Mouse (Mus musculus) cerebellum, postnatal 36 days (tissue): ENCODE results near the gene Sept3.

Experiments
- DNase-seq, 2 experiments: peaks; one replicate each; pipeline ENCODE4 v3.0.0; 2021 to 2022; ENCODE audit warnings: mixed read lengths in 2 of 2

Sept3 gene

GRCm38 (mm10) chr15:82272295-82272694 lies 2.4 kb upstream of the Sept3 start:
- peak; percentile 50 to 52 for DNase-seq

- peak; percentile 85 to 89 for DNase-seq
Observed at GRCm38 (mm10) chr15:82274927-82275901, 521 bp downstream of the Sept3 start.

DNA sequence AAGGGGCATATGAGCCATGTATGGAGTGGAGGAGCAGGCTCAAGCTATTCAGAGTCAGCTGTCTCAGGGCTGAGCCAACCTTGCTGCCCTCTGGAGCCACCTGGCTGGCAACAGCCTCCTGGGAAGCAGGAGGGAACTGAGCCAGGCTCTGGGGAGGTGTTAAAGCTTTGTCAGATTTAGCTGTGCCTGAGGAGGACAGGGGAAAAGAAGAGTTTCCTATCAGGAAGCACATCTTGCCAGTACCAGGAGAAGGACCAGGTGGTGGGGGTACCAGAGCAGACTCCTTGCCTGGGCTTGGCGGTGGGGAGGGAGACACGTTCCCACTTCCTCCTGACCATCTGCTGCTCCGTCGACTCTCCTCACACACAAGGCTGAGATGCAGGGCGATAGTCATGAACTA lies 2.9 kb downstream of the Sept3 start:
- DNase-seq, result peak; percentile 86 to 89

GRCm38 (mm10) chr15:82280638-82281037 lies 5.9 kb downstream of the Sept3 start:
- DNase-seq, result no peak

- no peak for DNase-seq
Observed at GRCm38 (mm10) chr15:82286157-82286556, 11.5 kb downstream of the Sept3 start.

GRCm38 (mm10) chr15:82290252-82290651 lies 15.6 kb downstream of the Sept3 start:
- DNase-seq, result no peak

- no peak for DNase-seq
Observed at GRCm38 (mm10) chr15:82292851-82293250, 18.2 kb downstream of the Sept3 start.

DNA sequence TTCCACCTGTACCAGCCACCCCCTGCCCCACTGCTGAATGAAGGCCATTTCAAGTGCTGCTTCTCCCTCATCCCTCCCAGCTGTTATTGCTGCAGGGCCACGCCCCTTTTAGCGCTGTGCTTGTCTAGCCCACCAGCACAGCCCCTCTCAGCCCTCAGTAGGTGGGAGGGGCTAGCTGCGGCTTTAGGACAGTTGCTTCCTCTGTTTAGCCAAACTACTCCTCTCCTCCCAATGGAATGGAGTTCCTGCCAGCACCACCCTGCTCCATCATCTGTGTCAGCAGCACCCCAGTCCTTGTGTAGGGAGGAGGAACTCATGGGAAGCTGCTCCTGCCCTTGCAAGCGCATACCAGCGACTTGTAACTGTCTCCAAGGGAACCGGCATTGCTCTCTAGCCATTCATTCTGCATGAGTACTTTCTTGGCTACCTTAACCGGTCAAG lies 18.6 kb downstream of the Sept3 start:
- peak in 1 of 2 experiments; percentile 21 for DNase-seq

- DNase-seq, result peak in 1 of 2 experiments; percentile 23
Observed at GRCm38 (mm10) chr15:82294059-82294458, 19.4 kb downstream of the Sept3 start.

DNA sequence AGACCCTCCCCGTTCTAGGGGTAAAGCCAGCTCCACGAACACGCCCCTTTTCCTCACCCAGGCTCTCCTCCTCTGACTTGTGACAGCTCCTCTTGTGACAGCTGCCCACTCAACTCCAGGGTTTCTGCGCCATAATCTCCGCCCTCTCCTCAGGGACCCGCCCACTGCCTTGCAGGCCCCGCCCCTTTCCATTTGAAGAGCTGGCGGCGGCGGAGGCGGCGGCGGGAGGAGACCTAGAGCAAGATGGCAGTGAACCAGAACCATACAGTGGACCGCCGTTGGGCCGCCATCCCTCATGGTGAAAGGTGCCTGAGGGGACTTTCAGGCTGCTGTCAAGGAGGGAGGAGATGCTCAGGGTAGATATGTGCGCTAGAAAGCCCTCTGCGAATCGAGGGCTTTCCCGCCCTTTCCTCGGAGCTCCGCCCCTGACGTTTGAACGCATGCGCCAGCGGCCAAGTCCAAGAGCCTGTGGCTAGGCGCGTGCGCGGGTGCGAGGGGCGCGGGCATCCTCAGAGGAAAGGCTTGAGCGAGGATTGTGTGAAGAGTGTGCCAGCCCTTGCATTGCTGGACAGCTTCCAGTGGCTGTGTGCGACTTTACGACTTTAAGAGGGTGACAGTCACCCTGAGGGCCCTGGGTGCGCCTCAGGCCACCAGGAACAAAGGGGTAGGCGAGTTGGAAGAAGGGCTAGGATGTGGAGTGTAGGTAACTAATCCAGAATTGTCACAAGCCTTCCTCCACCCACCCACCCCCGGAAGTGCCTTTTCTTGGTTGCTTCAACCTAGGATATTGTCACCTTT lies 24.3 kb downstream of the Sept3 start, which contains the start of gene Wbp2nl:
Gene Wbp2nl, plus strand, starts transcription at position 191 of the 798 bp plus-strand sequence.
- peak in 1 of 2 experiments; percentile 17 for DNase-seq

DNA sequence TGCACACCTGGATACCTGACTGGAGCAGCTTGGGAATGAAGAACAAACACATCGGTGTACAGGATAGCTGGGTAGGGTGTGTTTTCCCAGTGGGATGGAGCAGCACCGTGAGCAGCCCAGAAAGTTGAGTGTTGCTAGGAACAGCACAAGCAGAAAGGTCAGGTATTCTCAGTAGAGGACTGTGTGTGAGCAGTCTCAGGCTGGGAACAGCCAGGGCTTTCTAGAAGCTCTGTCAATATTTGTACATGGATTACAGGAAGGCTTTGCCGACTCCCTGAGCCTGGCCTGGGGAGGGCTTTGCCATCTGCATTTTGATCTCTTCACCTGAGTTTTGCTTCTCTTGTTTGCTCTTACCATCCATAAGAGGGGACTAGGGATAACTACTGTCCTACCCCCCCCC lies 32.4 kb downstream of the Sept3 start:
- DNase-seq, result no peak

GRCm38 (mm10) chr15:82308416-82308815 lies 33.7 kb downstream of the Sept3 start:
- no peak for DNase-seq

DNA sequence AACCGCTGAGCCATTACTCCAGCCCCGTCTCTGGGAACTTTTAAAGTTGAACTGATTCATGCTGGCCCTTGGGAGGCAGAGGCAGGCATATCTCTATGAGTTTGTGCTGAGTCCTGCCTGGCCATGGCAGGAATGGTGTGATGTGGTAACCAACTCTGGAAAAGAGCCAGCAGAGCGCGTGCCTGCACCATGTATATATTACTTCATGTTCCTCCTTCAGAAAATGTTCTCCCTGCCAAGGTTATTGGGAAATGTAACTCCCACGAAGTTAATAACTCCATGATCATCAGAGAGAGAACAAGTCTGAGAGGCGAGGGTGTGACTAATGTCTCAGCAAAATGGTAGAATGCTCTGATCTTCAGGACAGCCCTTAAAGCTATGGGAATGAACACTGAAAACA lies 43.1 kb downstream of the Sept3 start:
- DNase-seq, result no peak

DNA sequence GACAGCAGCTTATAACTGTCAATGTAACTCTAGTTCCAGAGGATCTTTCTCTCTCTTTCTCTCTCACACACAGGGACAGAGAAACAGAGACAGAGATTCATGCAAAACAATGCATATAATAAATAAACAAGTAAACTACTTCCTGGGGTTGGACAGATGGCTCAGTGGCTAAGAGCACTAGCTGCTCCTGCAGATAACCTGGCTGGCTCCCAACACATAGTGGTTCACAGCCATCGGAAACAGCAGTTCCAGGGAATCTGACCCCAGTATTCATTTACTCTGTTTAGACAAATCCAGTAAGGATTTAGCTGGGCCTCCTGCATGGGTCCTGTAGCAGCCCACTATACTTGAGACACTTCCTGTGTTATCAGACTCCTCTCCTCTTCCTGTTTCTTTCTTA lies 44.9 kb downstream of the Sept3 start:
- DNase-seq, result no peak

GRCm38 (mm10) chr15:82322195-82322594 lies 47.5 kb downstream of the Sept3 start:
- no peak for DNase-seq

GRCm38 (mm10) chr15:82325382-82325781 lies 50.7 kb downstream of the Sept3 start:
- DNase-seq, result no peak

GRCm38 (mm10) chr15:82335194-82335593 lies 60.5 kb downstream of the Sept3 start:
- peak; percentile 51 to 57 for DNase-seq

DNA sequence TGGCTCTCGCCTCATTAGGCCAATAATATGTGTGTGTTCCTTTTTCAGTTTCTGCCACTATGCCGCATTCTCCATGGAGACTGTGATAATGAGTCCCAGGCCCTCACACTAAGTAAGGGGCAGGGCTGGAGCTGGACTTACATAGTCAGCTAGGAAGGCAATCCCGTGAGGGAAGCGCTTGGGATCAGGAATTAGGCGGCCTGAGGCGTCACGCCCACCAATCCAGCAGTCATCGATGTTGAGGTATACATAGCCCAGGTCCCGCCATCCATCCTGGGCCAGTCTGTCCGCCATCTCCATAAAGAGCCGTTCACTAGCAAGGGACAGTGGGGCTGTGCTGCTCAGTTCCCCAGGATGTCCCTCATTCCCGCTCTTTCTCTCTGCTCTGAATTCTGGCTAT lies 61.9 kb downstream of the Sept3 start:
- DNase-seq, result no peak

DNA sequence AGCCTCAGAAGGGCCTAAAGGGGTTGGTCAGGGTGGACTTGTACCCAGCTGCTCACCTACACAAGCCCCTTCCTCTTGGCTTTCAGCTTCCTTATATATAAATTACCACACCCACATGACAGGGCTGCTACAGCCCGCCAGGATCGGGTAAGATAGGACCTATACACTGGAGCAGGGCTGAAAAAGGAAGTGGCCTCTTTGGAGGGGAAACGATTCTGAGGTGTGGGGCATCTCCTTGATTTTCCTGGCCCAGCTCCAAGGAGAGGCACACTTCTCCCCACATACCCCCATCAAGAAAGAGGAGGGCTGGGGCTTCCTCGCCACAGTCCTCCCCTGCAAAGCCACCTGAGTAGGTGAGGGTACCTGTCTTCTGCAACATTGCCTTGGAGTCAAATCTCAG lies 63.2 kb downstream of the Sept3 start:
- no peak for DNase-seq

DNA sequence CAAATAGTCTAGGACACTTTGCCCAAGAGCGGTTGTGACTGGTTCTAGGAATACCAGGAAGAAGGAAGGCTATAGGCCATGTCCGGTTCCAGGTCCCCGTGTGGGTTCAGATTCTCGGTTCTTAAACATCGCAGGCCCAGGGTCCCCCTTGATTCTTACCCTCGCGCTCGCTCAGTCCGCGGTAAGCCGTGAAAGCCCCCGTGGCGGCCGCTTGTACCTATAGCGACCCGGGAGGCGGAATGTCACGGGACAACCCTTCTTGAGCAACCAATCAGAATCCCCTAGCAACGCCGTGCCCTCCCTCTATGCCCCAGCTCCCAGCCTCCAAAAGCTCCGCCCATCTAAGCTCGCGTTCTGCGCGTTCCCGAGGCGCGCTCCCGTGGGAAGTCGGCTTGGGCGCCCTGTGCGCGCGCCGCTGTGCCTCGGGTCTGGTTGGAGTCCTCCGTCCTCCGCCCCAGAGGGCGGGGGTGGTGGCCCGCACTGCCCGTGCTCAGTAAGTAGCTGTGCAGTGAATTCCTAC lies 64.0 kb downstream of the Sept3 start, which contains the start of the genes Naga, Pheta2 and Smdt1:
Gene Naga, minus strand, starts transcription at position 333 of the 520 bp plus-strand sequence.
Gene Pheta2, plus strand, starts transcription at position 350 of the 520 bp plus-strand sequence.
Gene Smdt1, plus strand, starts transcription at position 367 of the 520 bp plus-strand sequence.
- DNase-seq, result peak; percentile 94 to 97

DNA sequence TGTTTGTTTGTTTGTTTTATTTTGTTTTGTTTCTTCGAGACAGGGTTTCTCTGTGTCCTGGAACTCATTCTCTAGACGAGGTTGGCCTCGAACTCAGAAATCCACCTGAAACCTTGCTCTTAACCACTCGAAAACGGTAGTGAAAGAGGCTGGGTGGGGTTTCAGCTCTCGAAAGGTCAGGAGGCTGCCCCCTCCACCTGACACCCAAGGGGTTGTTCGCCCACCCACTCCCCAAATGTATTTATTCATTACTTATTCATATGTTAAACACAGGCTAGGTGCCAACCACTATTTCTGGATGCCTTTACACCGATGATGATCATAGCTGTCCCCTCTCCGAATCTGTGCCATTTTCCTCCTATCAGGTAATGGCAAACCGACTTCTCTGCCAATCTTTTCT lies 64.5 kb downstream of the Sept3 start:
- no peak for DNase-seq

DNA sequence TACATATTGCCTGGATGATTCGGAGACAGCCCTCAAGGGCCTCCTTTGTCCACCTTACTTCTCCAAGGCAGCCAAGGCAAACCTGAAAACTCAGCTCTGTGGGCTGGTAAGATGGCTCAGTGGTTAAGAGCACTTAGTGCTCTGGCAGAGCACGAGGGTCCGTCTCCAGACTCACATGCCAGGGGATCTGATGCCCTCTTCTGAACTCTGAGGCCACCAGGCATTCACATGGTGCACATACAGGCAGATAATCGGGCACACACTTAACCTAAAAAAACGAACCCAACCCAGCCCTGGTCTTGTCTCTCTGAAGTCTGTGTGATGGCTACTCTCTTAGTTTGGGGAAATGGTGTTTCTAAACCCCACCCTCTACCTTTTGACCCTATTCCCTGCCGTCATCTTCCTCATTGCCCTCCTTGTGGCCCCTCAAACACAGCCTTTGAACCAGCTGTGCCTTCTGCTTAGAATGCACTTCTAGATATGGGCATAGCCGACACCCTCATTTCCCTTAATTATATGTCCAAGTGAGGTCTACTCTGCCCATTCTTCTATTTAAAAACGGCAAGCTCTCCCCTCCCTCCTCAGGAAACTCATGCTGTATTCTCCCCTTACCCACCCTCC lies 65.1 kb downstream of the Sept3 start:
- DNase-seq, result no peak
